Mouse (Mus musculus) central nervous system, embryonic 14 days (tissue): ENCODE results near the gene Stxbp5l. TPM values are rescaled to one million over a fixed set of nuclear protein-coding genes. Genes with fewer than 3 reads are reported as not detected.

Experiments used
- polyA plus RNA-seq: library from polyadenylated mRNA; depleted of rRNA; stranded (reverse); fragments of >200 nt; gene quantifications from 2 replicates; pipeline ENCODE4 v1.2.3, GENCODE M21; 2012; rRNA removed

Stxbp5l gene
- polyA plus RNA-seq = 1.9 and 2.4 TPM in 2 replicates

GRCm38 (mm10) chr16:37384821-37385344 lies at the start of gene Stxbp5l:
Gene Stxbp5l, minus strand, starts transcription at chr16:37384962.

Other genes starting within 250 kb of the Stxbp5l start
- gene Gtf2e1, start 154.8 kb upstream of the Stxbp5l start, polyA plus RNA-seq = 25.9 and 29.9 TPM in 2 replicates
- 9.4 and 11.2 TPM in 2 replicates for gene Rabl3, start 154.9 kb upstream of the Stxbp5l start, polyA plus RNA-seq
- 0.18 and 0.33 TPM in 2 replicates for gene Hgd, start 195.2 kb upstream of the Stxbp5l start, polyA plus RNA-seq